Mouse (Mus musculus): ENCODE measurements around the gene Galnt2.

DNA sequence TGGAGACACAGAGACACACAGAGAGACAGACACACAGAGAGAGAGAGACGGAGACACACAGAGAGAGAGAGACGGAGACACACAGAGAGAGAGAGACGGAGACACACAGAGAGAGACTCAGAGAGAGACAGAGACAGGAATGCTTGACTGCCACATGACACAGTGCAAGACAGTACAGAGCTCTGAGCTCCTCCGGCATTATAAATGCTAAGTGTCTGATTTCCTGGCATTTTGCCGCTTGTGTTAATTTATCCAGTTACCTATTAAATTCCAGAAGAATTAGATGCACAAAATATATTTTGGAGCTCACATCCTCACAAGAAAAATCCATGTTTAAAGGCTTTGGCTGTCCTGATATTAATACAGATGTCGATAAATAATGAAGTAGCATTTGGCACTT, 46.1 kb upstream of the Galnt2 start:
- TF ChIP-seq CTCF (IDR thresholded peaks at IDR 0.05) (no peak), EP300 (IDR thresholded peaks at IDR 0.05) (no peak)
